Mouse (Mus musculus): ENCODE measurements around the gene Rps6ka1.

DNA sequence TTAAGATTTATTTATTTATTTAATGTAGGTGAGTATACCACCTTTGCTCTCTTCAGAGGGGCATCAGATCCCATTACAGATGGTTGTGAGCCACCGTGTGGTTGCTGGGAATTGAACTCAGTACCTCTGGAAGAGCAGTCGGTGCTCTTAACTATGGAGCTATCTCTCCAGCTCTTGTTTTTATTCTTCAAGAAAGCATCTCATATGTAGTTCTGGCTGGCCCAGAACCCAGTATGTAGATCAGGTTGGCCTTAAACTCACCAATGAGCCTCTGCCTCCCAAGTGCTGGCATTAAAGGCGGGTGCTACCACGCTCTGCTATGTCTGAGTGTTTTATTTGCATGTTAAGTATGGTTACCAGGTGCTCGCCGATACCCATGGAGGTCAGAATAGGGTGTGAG is 60.2 kb downstream of the Rps6ka1 start:
- TF ChIP-seq POLR2A (IDR thresholded peaks at IDR 0.05; ENCODE audit: borderline replicate concordance, insufficient read depth, low read length) (no peak), CTCF (IDR thresholded peaks at IDR 0.05; ENCODE audit: borderline replicate concordance, insufficient read depth, low read depth, low read length) (no peak)

Measured in cerebellum, adult 2 months (tissue).